8 mouse cellular contexts compared by ENCODE assay signal in genomic region chrX:38189552-38190457, GRCm38 (mm10). TPM values are rescaled to one million over a fixed set of nuclear protein-coding genes. Genes with fewer than 3 reads are reported as not detected.
DNase-seq lines count a peak whose midpoint lies in the region; ATAC-seq lines count a peak whose summit lies in the region.

Gene Zbtb33 (plus strand): TSS chrX:38189793.

- 21% methylated on average over 58 of the region's 72 CpGs for WGBS in heart, embryonic 14.5 days
- WGBS in liver, embryonic 12.5 days (ENCODE audit: insufficient replicate concordance) = 13% methylated on average over 55 of the region's 72 CpGs

- peak; percentile 80 to 82 for DNase-seq in CD8-positive naive resting alpha-beta T cell, adult 2 months (ENCODE audit: low read depth in 2 of 2, low spot score in 2 of 2)
- DNase-seq in c-Kit-negative CD71-positive TER-119-positive erythroid progenitor cells, embryonic 14.5 days (ENCODE audit: low read depth, low spot score) = peak; percentile 66
- DNase-seq in fibroblast of lung, adult 2 months (ENCODE audit: low read depth) = peak; percentile 59
- peak; percentile 92 for DNase-seq in kidney, postnatal 14 days
- DNase-seq in naive thymus-derived CD4-positive, alpha-beta T cell, adult 2 months (ENCODE audit: low read depth) = peak; percentile 93
- DNase-seq in splenic B cell, adult 2 months (ENCODE audit: low read depth, low spot score) = peak; percentile 91

- H3K4me2 ChIP-seq in heart, embryonic 14.5 days (ENCODE audit: low read length) = peak within 1 kb of the TSS; percentile 69
- H3K4me2 ChIP-seq in liver, embryonic 12.5 days = peak within 1 kb of the TSS; percentile 69

- H3K27me3 ChIP-seq in heart, embryonic 14.5 days (ENCODE audit: control insufficient read depth, insufficient read depth, low read length) = no peaks in the 10 kb centered on the region
- no peaks in the 10 kb centered on the region for H3K27me3 ChIP-seq in liver, embryonic 12.5 days (replicated peaks)
- no peaks in the 10 kb centered on the region for H3K27me3 ChIP-seq in splenic B cell, adult 2 months (ENCODE audit: control insufficient read depth, insufficient read depth, low read length, poor library complexity, severe bottlenecking)

- peak within 1 kb of the TSS; percentile 69 to 88 for H3K4me3 ChIP-seq in heart, embryonic 14.5 days (ENCODE audit: control insufficient read depth in 1 of 2, insufficient read depth in 1 of 2, low read depth in 1 of 2, low read length in 2 of 2)
- peak within 1 kb of the TSS; percentile 70 for H3K4me3 ChIP-seq in liver, embryonic 12.5 days

- H3K4me1 ChIP-seq in heart, embryonic 14.5 days (ENCODE audit: control insufficient read depth in 2 of 2, insufficient read depth in 2 of 2, low read length in 2 of 2) = no peaks in the 10 kb centered on the region
- H3K4me1 ChIP-seq in liver, embryonic 12.5 days = no peaks in the 10 kb centered on the region

- H3K9ac ChIP-seq in heart, embryonic 14.5 days (ENCODE audit: low read length) = peak within 1 kb of the TSS; percentile 84
- peak within 1 kb of the TSS; percentile 78 for H3K9ac ChIP-seq in liver, embryonic 12.5 days

- peaks cover 11% of the 10 kb centered on the region; the same call in 1 of the 2 replicates for H3K36me3 ChIP-seq in heart, embryonic 14.5 days (ENCODE audit: control insufficient read depth, insufficient read depth, low read length)
- H3K36me3 ChIP-seq in liver, embryonic 12.5 days = peaks cover 14% of the 10 kb centered on the region; the same call in 1 of the 2 replicates
- no peaks in the 10 kb centered on the region for H3K36me3 ChIP-seq in splenic B cell, adult 2 months (ENCODE audit: control insufficient read depth, insufficient read depth, low read length, poor library complexity, severe bottlenecking)

- peak within 1 kb of the TSS; percentile 88 to 90 for H3K27ac ChIP-seq in heart, embryonic 14.5 days (replicated peaks in 1 of 2; ENCODE audit: control insufficient read depth in 1 of 2, insufficient read depth in 1 of 2, low read depth in 2 of 2, low read length in 2 of 2)
- H3K27ac ChIP-seq in liver, embryonic 12.5 days = peak within 1 kb of the TSS; percentile 73

- ATAC-seq in heart, embryonic 14.5 days (ENCODE audit: insufficient number of reproducible peaks, insufficient read depth, low FRiP score, low read depth) = peak; percentile 81
- ATAC-seq in liver, embryonic 12.5 days = peak; percentile 94

- H3K9me3 ChIP-seq in heart, embryonic 14.5 days (ENCODE audit: control insufficient read depth, low read length) = no peaks in the 10 kb centered on the region
- H3K9me3 ChIP-seq in liver, embryonic 12.5 days (replicated peaks) = no peaks in the 10 kb centered on the region

RNA-seq across cellular contexts. Expression of gene Zbtb33, which starts in this region (rescaled TPM):
- polyA plus RNA-seq in heart, embryonic 14.5 days (2014; fragmentation: Nextera tagmentation; extraction: Ambion mirVana) = 2.8 and 3.9 TPM in 2 replicates
- 1.7 and 2.2 TPM in 2 replicates for polyA plus RNA-seq in liver, embryonic 12.5 days (2016; fragmentation: Nextera tagmentation; extraction: Ambion mirVana)

Comparison
In these comparisons a context has a peak if more than half of its experiments do, and no peak if none do; other contexts are left out.
1. Peak in every context shown above with its lines: DNase-seq, ATAC-seq, H3K4me3 ChIP-seq and H3K27ac ChIP-seq.